Mouse (Mus musculus) bone marrow macrophage, adult 2 months (primary cell): Measurements from ENCODE around the gene Col4a6.

Experiments used
- CTCF ChIP-seq: IDR thresholded peaks from 2 replicates; pipeline ENCODE4 v1.5.1; 2012; ENCODE audit warnings: low read depth, mild to moderate bottlenecking, low read length, moderate library complexity
- POLR2A ChIP-seq: IDR thresholded peaks from 2 replicates; pipeline ENCODE4 v1.6.1; 2012; ENCODE audit warnings: mild to moderate bottlenecking, low read depth, low read length, borderline replicate concordance

GRCm38 (mm10) chrX:141292702-141293462, 181.0 kb downstream of the Col4a6 start:
- no peak for TF ChIP-seq CTCF
- no peak for TF ChIP-seq POLR2A
